Mouse (Mus musculus) embryonic facial prominence, embryonic 11.5 days (tissue): Measurements from ENCODE around the gene Stk17b. TPM values are rescaled to one million over a fixed set of nuclear protein-coding genes. Genes with fewer than 3 reads are reported as not detected.
"Not testable (repeated sequence)": the region's sequence is repeated elsewhere in the genome, so short reads cannot be mapped to it uniquely, and the experiment has no call there.

Experiments used
- ATAC-seq: fragments of 200-750 bp; cut with Nextera tagmentation; replicated peaks from 2 replicates; pipeline ENCODE4 v1.8.0; 2017; ENCODE audit warnings: low read depth; ENCODE audit not compliant: insufficient number of reproducible peaks, low FRiP score, low TSS enrichment
- DNase-seq: peaks from one replicate; pipeline ENCODE4 v3.0.0-alpha.2; 2015; ENCODE audit warnings: low spot score
- H3K27ac ChIP-seq: fragments of 300-500 bp; sonication (generic); replicated peaks from 2 replicates; pipeline ENCODE4 v1.5.1; 2014; ENCODE audit warnings: mild to moderate bottlenecking, low read depth, low read length, control low read depth
- H3K27me3 ChIP-seq: fragments of 300-500 bp; sonication (generic); 2 replicates; pipeline ENCODE4 v1.6.1; 2014; ENCODE audit warnings: mild to moderate bottlenecking, low read length, moderate library complexity, mixed read lengths; ENCODE audit not compliant: control insufficient read depth, insufficient read depth
- H3K36me3 ChIP-seq: fragments of 300-500 bp; sonication (generic); replicated peaks from 2 replicates; pipeline ENCODE4 v1.6.1; 2014; ENCODE audit warnings: low read depth, mild to moderate bottlenecking, low read length, moderate library complexity, mixed read lengths; ENCODE audit not compliant: control insufficient read depth, insufficient read depth
- H3K4me1 ChIP-seq: fragments of 300-500 bp; sonication (generic); 2 replicates; pipeline ENCODE4 v1.6.1; 2014; ENCODE audit warnings: low read length, mixed read lengths; ENCODE audit not compliant: control insufficient read depth, insufficient read depth
- H3K4me2 ChIP-seq: fragments of 300-500 bp; sonication (generic); 2 replicates; pipeline ENCODE4 v1.6.1; 2014; ENCODE audit warnings: low read depth, mild to moderate bottlenecking, control low read depth, low read length, moderate library complexity
- H3K4me3 ChIP-seq: fragments of 300-500 bp; sonication (generic); 2 replicates; pipeline ENCODE4 v1.5.1; 2014; ENCODE audit warnings: low read depth, low read length, control low read depth
- H3K9ac ChIP-seq: fragments of 300-500 bp; sonication (generic); replicated peaks from 2 replicates; pipeline ENCODE4 v1.6.1; 2014; ENCODE audit warnings: mild to moderate bottlenecking, control low read depth, low read length
- H3K9me3 ChIP-seq: fragments of 300-500 bp; sonication (generic); replicated peaks from 2 replicates; pipeline ENCODE4 v1.6.1; 2016; ENCODE audit warnings: mild to moderate bottlenecking, low read length, inconsistent platforms, mixed read lengths; ENCODE audit not compliant: control insufficient read depth
- WGBS: fragments of 180-500 bp; shearing (Covaris S2); extraction: QIAGEN DNeasy Blood & Tissue Kit; methylation state at CpG from one replicate; pipeline ENCODE4 v1.1.7; 2014; 5-methylcytosine and 5-hydroxymethylcytosine counted together
- polyA plus RNA-seq: library from polyadenylated mRNA; unstranded; fragments of >200 nt; fragmentation: Nextera tagmentation; extraction: Ambion mirVana; gene quantifications from 2 replicates; pipeline ENCODE4 v1.2.1, GENCODE M21; 2014

The Stk17b gene
- polyA plus RNA-seq, 1 experiment from 2014 or later = 13.3 TPM

GRCm38 (mm10) chr1:53715966-53716515 is 69.0 kb downstream of the Stk17b start:
- no peaks in the 10 kb centered on the region for H3K9me3 ChIP-seq
- H3K4me1 ChIP-seq = no peaks in the 10 kb centered on the region
- no peak overlapping the region for H3K4me2 ChIP-seq
- no peak overlapping the region for H3K27ac ChIP-seq
- no peaks in the 10 kb centered on the region for H3K36me3 ChIP-seq
- no peak overlapping the region for H3K4me3 ChIP-seq
- WGBS = 96% methylated on average over 1 of the region's 1 CpGs
- ATAC-seq (no peak), DNase-seq (no peak)
- no peak overlapping the region for H3K9ac ChIP-seq
- no peaks in the 10 kb centered on the region for H3K27me3 ChIP-seq

GRCm38 (mm10) chr1:53715446-53715845 is 69.6 kb downstream of the Stk17b start:
- Histone ChIP-seq H3K4me1 (no peaks in the 10 kb centered on the region), H3K27ac (no peak overlapping the region), H3K9ac (no peak overlapping the region), H3K4me3 (no peak overlapping the region), H3K9me3 (no peaks in the 10 kb centered on the region), H3K27me3 (no peaks in the 10 kb centered on the region), H3K4me2 (no peak overlapping the region), H3K36me3 (no peaks in the 10 kb centered on the region)
- 3% methylated on average over 4 of the region's 4 CpGs for WGBS
- ATAC-seq (no peak), DNase-seq (peak; percentile 91)

GRCm38 (mm10) chr1:53713383-53713782 is 71.6 kb downstream of the Stk17b start:
- not testable (repeated sequence) for H3K9ac ChIP-seq, H3K27me3 ChIP-seq, H3K27ac ChIP-seq, H3K4me1 ChIP-seq, H3K36me3 ChIP-seq, ATAC-seq, H3K4me2 ChIP-seq, H3K4me3 ChIP-seq, DNase-seq, H3K9me3 ChIP-seq
- WGBS = 62% methylated on average over 2 of the region's 3 CpGs

GRCm38 (mm10) chr1:53711069-53711468 is 74.0 kb downstream of the Stk17b start:
- no peak overlapping the region for H3K4me2 ChIP-seq
- H3K36me3 ChIP-seq = no peaks in the 10 kb centered on the region
- no peak overlapping the region for H3K27ac ChIP-seq
- DNase-seq (no peak), ATAC-seq (no peak)
- no peak overlapping the region for H3K9ac ChIP-seq
- H3K27me3 ChIP-seq = no peaks in the 10 kb centered on the region
- H3K9me3 ChIP-seq = no peaks in the 10 kb centered on the region
- no peak overlapping the region for H3K4me3 ChIP-seq
- H3K4me1 ChIP-seq = no peaks in the 10 kb centered on the region
- 92% methylated on average over 9 of the region's 9 CpGs for WGBS

- not testable (repeated sequence) for ATAC-seq, H3K27ac ChIP-seq, H3K4me3 ChIP-seq
Measured at GRCm38 (mm10) chr1:53709602-53710001, 75.4 kb downstream of the Stk17b start.

GRCm38 (mm10) chr1:53706431-53707361 is 78.3 kb downstream of the Stk17b start, which contains the start of gene Dnah7a:
Dnah7a (minus strand) TSS chr1:53706784.
- ATAC-seq (peak; percentile 90), DNase-seq (peak; percentile 89)
- 12% methylated on average over 42 of the region's 42 CpGs for WGBS
- Histone ChIP-seq H3K27me3 (no peaks in the 10 kb centered on the region), H3K4me1 (no peaks in the 10 kb centered on the region), H3K4me3 (peak within 1 kb of the TSS; percentile 50), H3K36me3 (no peaks in the 10 kb centered on the region), H3K4me2 (peak within 1 kb of the TSS; percentile 78), H3K9me3 (no peaks in the 10 kb centered on the region), H3K27ac (no peak within 1 kb of the TSS), H3K9ac (peak within 1 kb of the TSS; percentile 60)

More at GRCm38 (mm10) chr1:53709602-53710001, 75.4 kb downstream of the Stk17b start:
- not testable (repeated sequence) for H3K27me3 ChIP-seq, H3K9me3 ChIP-seq, H3K9ac ChIP-seq, H3K4me2 ChIP-seq, H3K4me1 ChIP-seq, DNase-seq, H3K36me3 ChIP-seq
- WGBS = 76% methylated on average over 5 of the region's 5 CpGs

Other genes starting within 250 kb of the Stk17b start
- 4.4 and 4.8 TPM in 2 replicates for gene Dnah7a, start 78.4 kb downstream of the Stk17b start, polyA plus RNA-seq